Mouse (Mus musculus): Measurements from ENCODE around the gene Edem2.

Edem2 gene

GRCm38 (mm10) chr2:155687746-155688145 is 41.5 kb downstream of the Edem2 start:
- no peak for DNase-seq (ENCODE audit: low spot score)

- no peak for DNase-seq (ENCODE audit: low spot score)
Measured at GRCm38 (mm10) chr2:155686572-155686971, 42.7 kb downstream of the Edem2 start.

- DNase-seq (ENCODE audit: low spot score): no peak
Measured at GRCm38 (mm10) chr2:155683821-155684220, 45.5 kb downstream of the Edem2 start.

- no peak for DNase-seq (ENCODE audit: low spot score)
Measured at GRCm38 (mm10) chr2:155683137-155683536, 46.1 kb downstream of the Edem2 start.

- no peak for DNase-seq (ENCODE audit: low spot score)
Measured at GRCm38 (mm10) chr2:155681874-155682273, 47.4 kb downstream of the Edem2 start.

- no peak for DNase-seq (ENCODE audit: low spot score)
Measured at GRCm38 (mm10) chr2:155681194-155681593, 48.1 kb downstream of the Edem2 start.

GRCm38 (mm10) chr2:155680591-155680990 is 48.7 kb downstream of the Edem2 start:
- no peak for DNase-seq (ENCODE audit: low spot score)

GRCm38 (mm10) chr2:155679586-155680110 is 49.6 kb downstream of the Edem2 start:
- DNase-seq (ENCODE audit: low spot score): no peak

GRCm38 (mm10) chr2:155675118-155675517 is 54.2 kb downstream of the Edem2 start:
- DNase-seq (ENCODE audit: low spot score): no peak

- DNase-seq (ENCODE audit: low spot score): peak; percentile 63
Measured at GRCm38 (mm10) chr2:155673546-155673945, 55.7 kb downstream of the Edem2 start.

GRCm38 (mm10) chr2:155671236-155671635 is 58.0 kb downstream of the Edem2 start:
- DNase-seq (ENCODE audit: low spot score): no peak

- DNase-seq (ENCODE audit: low spot score): peak; percentile 54
Measured at GRCm38 (mm10) chr2:155668461-155668860, 60.8 kb downstream of the Edem2 start.

- no peak for DNase-seq (ENCODE audit: low spot score)
Measured at GRCm38 (mm10) chr2:155667881-155668280, 61.4 kb downstream of the Edem2 start.

GRCm38 (mm10) chr2:155663910-155664460 is 65.3 kb downstream of the Edem2 start:
- no peak for DNase-seq (ENCODE audit: low spot score)

- DNase-seq (ENCODE audit: low spot score): peak; percentile 54
Measured at GRCm38 (mm10) chr2:155663097-155663496, 66.2 kb downstream of the Edem2 start.

- DNase-seq (ENCODE audit: low spot score): no peak
Measured at GRCm38 (mm10) chr2:155662390-155662789, 66.9 kb downstream of the Edem2 start.

GRCm38 (mm10) chr2:155655759-155656372 is 73.4 kb downstream of the Edem2 start:
- DNase-seq (ENCODE audit: low spot score): no peak

- DNase-seq (ENCODE audit: low spot score): no peak
Measured at GRCm38 (mm10) chr2:155652618-155653017, 76.7 kb downstream of the Edem2 start.
